Mouse (Mus musculus) kidney, adult 11 months (tissue): ENCODE measurements around the gene Pth2.
A peak's percentile ranks its signal among the peaks of the same experiment; 100 is the strongest.

Experiments
- DNase-seq: peaks from one replicate; pipeline ENCODE4 v3.0.0; 2022

Pth2 gene

DNA sequence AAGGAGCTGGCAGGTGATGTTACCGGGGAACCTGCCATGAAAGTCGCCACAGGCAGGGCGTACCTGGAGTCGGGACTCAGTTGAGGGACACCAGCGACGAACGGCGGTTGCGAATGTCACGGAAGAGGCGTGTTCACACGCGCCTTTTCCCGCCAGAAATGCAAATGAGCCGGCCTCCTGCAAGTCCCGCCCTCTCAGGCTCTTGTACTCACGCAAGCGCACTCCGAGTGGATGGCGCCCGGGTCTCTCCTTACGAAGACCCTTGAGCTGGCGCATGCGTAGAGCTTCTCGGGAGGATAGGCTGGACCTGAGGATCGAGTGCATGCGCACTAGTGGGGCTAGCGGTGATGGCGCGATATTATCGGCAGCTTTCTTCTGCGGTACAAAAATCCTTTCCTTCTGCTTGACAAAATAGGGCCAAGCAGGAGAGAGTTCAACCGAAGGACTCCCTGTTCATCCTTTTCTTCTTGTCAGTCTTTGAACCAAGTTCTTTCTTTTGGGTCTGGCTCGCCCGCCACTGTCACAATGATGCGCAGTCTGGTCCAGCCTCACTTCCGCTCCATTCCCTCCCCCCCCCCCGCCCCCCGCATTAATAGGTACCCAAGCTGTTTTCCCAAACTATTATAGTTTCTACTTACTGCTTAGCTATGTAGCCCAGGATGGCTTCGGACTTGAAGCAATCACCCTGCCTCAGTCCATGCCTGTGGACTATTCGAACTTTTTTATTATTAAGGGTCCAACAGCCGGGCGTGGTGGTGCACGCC is 23.8 kb downstream of the Pth2 start, which contains the start of gene Ccdc155:
Ccdc155 (minus strand) TSS at position 513 of the 764 bp plus-strand sequence.
- peak; percentile 88 for DNase-seq

DNA sequence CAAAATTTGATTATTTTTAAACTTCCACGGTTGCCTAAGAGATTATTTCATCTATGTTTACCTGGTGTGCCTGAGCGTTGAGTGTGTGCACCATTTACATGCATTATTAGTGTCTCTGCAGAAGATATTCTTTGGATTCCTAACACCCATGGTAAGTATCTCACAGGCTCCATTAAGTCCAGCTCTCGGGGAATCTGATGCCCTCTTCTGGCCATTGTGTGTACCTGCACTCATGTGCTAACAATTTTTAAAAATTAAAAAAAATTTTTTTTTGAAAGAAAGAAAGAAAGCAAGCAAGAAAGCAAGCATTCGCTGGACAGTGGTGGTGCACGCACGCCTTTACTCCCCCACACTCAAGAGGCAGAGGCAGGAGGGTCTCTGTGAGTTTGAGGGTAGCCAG is 27.5 kb downstream of the Pth2 start:
- no peak for DNase-seq

GRCm38 (mm10) chr7:45211070-45211469 is 30.3 kb downstream of the Pth2 start:
- no peak for DNase-seq

DNA sequence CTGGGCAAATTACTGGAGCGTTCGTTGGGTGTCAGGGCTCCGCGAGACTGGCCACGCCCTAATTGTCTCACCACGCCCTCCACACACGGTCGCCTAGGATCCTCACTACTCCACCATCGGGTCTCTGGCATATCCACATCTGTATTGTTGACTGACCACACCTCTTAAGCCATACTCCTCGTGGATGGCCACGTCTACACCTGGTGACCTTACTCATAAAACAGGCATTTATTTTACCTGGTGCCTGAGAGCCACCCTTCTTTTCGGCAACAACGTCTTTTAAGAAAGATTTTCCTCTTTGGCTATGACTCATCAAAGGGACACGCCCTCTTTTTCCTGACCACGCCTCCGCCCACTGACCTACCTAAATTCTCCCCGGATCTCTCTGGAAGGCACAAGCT is 31.1 kb downstream of the Pth2 start, which contains the start of gene Dkkl1:
Dkkl1 (minus strand) TSS at position 297 of the 401 bp plus-strand sequence.
- DNase-seq: no peak

DNA sequence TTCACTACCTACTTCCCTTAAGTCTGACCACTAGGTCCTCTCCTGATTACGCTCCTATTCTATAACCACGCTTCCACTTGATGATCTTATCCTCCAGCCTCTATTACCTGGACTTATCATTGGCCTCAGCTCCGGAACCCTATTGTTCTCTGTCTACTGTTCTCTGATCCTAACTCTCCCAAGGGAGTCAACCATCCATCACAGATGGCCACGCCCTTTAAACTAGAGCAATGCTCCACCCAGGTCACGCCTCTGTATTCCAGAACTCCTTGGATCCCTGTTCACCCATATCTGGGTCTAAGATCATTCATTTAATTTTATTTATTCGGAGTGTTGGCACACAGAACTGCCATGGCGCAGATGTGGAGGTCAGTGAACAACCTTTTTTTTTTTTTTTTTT is 31.6 kb downstream of the Pth2 start:
- DNase-seq: no peak

DNA sequence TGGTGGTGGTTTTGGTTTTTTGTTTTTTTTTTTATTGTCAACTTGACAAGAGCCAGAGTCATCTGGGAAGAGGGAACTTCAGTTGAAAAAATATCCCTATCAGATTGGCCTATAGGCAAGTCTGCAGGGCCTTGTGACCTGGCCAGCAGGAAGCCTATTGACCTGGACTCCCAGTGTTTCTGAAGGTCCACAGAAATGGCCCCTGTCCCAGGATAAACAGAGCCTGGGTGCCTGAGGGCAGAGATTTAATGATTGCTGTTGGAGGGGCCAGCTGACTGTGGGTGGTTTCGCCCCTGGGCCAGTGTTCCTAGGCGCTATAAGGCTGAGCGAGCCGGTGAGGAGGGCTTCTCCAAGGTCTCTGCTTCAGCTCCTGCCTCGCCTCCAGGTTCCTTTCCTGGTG is 32.9 kb downstream of the Pth2 start:
- no peak for DNase-seq

- no peak for DNase-seq
Observed at GRCm38 (mm10) chr7:45215673-45216441, 35.1 kb downstream of the Pth2 start, which contains the start of gene Tead2. Tead2 (plus strand) TSS chr7:45215753.

- DNase-seq: no peak
Observed at GRCm38 (mm10) chr7:45216442-45217183, 35.8 kb downstream of the Pth2 start.

DNA sequence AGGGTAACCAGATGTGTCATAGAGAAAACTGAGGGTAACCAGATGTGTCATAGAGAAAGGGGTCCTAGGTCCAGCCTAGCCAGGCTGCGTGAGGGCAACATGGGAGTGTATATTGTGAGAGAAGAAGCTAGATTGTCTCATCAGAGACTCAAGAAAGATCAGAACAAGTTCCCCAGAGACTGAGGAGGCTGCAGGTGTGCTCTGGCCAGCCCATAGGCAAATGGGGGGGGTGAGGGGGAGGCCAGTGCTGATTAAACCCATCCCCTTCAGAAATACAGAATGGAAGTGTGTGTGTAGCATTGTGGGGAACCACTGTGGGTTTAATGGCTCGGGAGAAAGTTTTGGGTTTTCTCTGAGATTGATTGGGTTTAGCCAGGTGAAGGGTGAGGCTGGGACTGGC is 40.9 kb downstream of the Pth2 start:
- DNase-seq: no peak

- DNase-seq: no peak
Observed at GRCm38 (mm10) chr7:45224826-45225225, 44.0 kb downstream of the Pth2 start.

- DNase-seq: no peak
Observed at GRCm38 (mm10) chr7:45226421-45226820, 45.6 kb downstream of the Pth2 start.

DNA sequence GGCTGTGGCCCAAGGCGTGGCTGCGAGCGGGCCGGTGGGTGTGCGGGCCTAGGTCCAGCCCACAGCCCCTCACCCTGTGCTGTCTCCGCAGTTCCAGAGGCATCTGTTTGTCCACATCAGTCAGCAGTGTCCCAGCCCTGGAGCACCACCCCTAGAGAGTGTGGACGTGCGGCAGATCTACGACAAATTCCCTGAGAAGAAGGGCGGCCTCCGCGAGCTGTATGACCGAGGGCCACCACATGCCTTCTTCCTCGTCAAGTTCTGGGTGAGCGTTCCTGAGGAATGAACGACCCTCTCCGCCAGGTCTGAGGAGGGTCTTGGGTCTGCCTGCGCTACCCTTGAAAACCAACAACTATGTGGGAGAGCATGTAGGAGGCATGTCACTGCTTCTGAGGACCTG is 47.8 kb downstream of the Pth2 start:
- DNase-seq: no peak

DNA sequence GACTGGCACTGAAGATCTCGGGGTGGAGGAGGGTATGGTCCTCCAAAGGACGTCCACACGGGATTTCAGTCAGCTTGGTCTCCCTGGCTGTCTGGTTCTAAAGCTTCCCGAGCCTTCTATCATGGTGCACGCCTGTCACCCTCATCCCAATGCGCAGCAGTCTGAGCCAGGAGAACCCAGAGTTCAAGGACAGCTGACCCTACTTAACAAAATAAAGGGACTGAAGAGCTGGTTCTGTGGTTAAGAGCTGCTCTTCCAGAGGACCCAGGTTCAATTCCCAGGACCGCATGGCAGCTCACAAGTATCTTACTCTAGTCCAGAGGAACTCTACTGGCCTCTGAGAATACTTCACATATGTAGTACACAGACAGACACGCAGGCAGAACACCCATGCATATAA is 48.3 kb downstream of the Pth2 start:
- no peak for DNase-seq

- DNase-seq: no peak
Observed at GRCm38 (mm10) chr7:45229459-45230203, 48.8 kb downstream of the Pth2 start.

DNA sequence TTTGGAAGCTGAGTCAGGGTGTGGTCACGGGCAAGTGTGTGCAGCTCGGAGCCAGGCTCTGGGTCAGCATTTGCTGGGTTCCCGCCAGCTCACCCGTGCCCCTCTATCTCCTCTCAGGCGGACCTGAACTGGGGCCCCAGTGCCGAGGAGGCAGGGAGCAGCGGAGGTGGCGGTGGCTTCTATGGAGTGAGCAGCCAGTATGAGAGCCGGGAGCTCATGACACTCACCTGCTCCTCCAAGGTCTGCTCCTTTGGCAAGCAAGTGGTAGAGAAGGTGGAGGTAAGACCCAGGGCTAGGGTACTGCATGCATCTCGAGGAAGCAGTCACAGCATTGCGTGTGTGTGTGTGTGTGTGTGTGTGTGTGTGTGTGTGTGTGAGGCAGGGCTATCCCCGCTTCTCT is 50.4 kb downstream of the Pth2 start:
- no peak for DNase-seq
